ENCODE assay signal across 24 mouse cellular contexts in the genomic region with DNA sequence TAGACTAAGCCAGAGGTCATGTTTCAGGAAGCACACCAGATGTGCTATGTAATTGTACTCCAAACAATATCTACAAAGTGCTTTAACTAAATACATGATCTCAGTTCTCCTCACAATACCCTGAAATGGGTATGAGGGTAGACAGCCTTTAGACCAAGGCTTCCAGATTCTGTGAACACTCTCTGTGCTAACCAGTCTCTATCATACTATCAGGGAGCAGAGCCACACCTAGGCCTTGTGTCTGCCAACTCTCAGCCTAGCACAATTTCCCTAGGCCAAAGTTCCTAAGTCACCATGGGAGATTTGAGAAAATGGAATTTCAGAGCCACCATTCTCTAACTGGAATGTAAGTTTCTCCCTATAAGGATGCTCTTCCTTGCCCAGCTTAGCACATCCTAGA.
DNase-seq lines count a peak whose midpoint lies in the region; ATAC-seq and TF ChIP-seq lines count a peak whose summit lies in the region.
"Had no signal": no experiment of that assay in that cellular context is flagged by ENCODE, and none has a peak within 500 bp of the region (broad histone marks: within the 10 kb centered on the region; RNA-seq: fewer than 3 reads in every experiment).

No protein-coding gene starts in this region.

- peak overlapping the region; percentile 81; the same call in 1 of the 2 replicates for H3K27ac ChIP-seq in lung, embryonic 14.5 days (ENCODE audit: low read depth)
- H3K27ac ChIP-seq in intestine, embryonic 16.5 days (ENCODE audit: low read length): peak overlapping the region; percentile 61
- peak overlapping the region; percentile 64 for H3K27ac ChIP-seq in stomach, embryonic 15.5 days
- H3K27ac ChIP-seq: hindbrain, embryonic 12.5 days; hindbrain, postnatal 0 days; limb, embryonic 13.5 days; liver, embryonic 13.5 days; macrophage; midbrain, embryonic 15.5 days had no signal

- no peaks in the 10 kb centered on the region for H3K36me3 ChIP-seq in lung, embryonic 14.5 days (ENCODE audit: insufficient read depth)
- H3K36me3 ChIP-seq in intestine, embryonic 16.5 days (ENCODE audit: control insufficient read depth, insufficient read depth, low read length): no peaks in the 10 kb centered on the region
- no peaks in the 10 kb centered on the region for H3K36me3 ChIP-seq in stomach, embryonic 15.5 days
- H3K36me3 ChIP-seq: hindbrain, embryonic 12.5 days; midbrain, embryonic 15.5 days had no signal

- H3K9ac ChIP-seq in lung, embryonic 14.5 days: no peak overlapping the region
- H3K9ac ChIP-seq in intestine, embryonic 16.5 days (ENCODE audit: low read depth, low read length): no peak overlapping the region
- H3K9ac ChIP-seq in stomach, embryonic 15.5 days: no peak overlapping the region
- H3K9ac ChIP-seq: hindbrain, embryonic 12.5 days; limb, embryonic 13.5 days; liver, embryonic 13.5 days; midbrain, embryonic 15.5 days had no signal

- peaks cover 26% of the 10 kb centered on the region for H3K4me1 ChIP-seq in lung, embryonic 14.5 days (ENCODE audit: insufficient read depth)
- H3K4me1 ChIP-seq in lung, adult 2 months (ENCODE audit: control insufficient read depth, insufficient read depth, low read length): peaks cover 7% of the 10 kb centered on the region
- H3K4me1 ChIP-seq in intestine, embryonic 16.5 days (ENCODE audit: control insufficient read depth, insufficient read depth, low read length): peaks cover 18% of the 10 kb centered on the region
- H3K4me1 ChIP-seq in stomach, embryonic 15.5 days: peaks cover 11% of the 10 kb centered on the region
- H3K4me1 ChIP-seq: liver, embryonic 13.5 days had no signal

- no peak for DNase-seq in lung, embryonic 14.5 days
- DNase-seq in lung, adult 2 months: no peak
- DNase-seq: B cell, adult 2 months; cerebellum, adult 18-20 months; cerebellum, postnatal 14 days; gastrocnemius, postnatal 25 days; heart, postnatal 36 days; kidney, adult 2 months; layer of hippocampus, adult 9-11 months; liver, embryonic 13.5 days; right cerebral cortex, postnatal 25 days; spleen, adult 18-20 months had no signal

- no peak for TF ChIP-seq POLR2A in lung, adult 2 months (IDR thresholded peaks at IDR 0.05; ENCODE audit: borderline replicate concordance, extremely low read depth, low read depth, low read length)

- 0 out of 2 replicates have a peak, but pooled peaks have one; percentile 12 for ATAC-seq in lung, embryonic 14.5 days (ENCODE audit: insufficient read depth)
- 0 out of 2 replicates have a peak, but pooled peaks have one; percentile 44 for ATAC-seq in erythroid progenitor cell, adult 5-6 weeks (replicated peaks; ENCODE audit: low FRiP score, poor library complexity, severe bottlenecking)
- ATAC-seq in intestine, embryonic 16.5 days: peak; percentile 67
- no peak for ATAC-seq in stomach, embryonic 15.5 days (ENCODE audit: insufficient read depth, low FRiP score, low read depth)
- no peak for ATAC-seq in inflammation-experienced regulatory T-cells, adult 6 months
- ATAC-seq: activated CD4-positive, CD25-positive, alpha-beta regulatory T cell, adult 4 months; forebrain, embryonic 14.5 days; hindbrain, postnatal 0 days; midbrain, embryonic 15.5 days had no signal

- no peaks in the 10 kb centered on the region for H3K27me3 ChIP-seq in lung, embryonic 14.5 days (ENCODE audit: insufficient read depth, low read length)
- no peaks in the 10 kb centered on the region for H3K27me3 ChIP-seq in intestine, embryonic 16.5 days (replicated peaks; ENCODE audit: control insufficient read depth, insufficient read depth, low read length)
- no peaks in the 10 kb centered on the region for H3K27me3 ChIP-seq in stomach, embryonic 15.5 days (replicated peaks)
- H3K27me3 ChIP-seq: hindbrain, embryonic 12.5 days; limb, embryonic 13.5 days; liver, embryonic 13.5 days; midbrain, embryonic 15.5 days had no signal

- H3K4me2 ChIP-seq in lung, embryonic 14.5 days: no peak overlapping the region
- H3K4me2 ChIP-seq in intestine, embryonic 16.5 days (ENCODE audit: low read depth, low read length): no peak overlapping the region
- H3K4me2 ChIP-seq in stomach, embryonic 15.5 days: no peak overlapping the region
- H3K4me2 ChIP-seq: heart, embryonic 11.5 days; hindbrain, embryonic 12.5 days; limb, embryonic 13.5 days; liver, embryonic 13.5 days; midbrain, embryonic 15.5 days had no signal

- no peak for TF ChIP-seq CTCF in lung, embryonic 14.5 days (IDR thresholded peaks at IDR 0.05; ENCODE audit: low read depth)
- TF ChIP-seq CTCF in lung, adult 2 months (IDR thresholded peaks at IDR 0.05; ENCODE audit: insufficient read depth, low read length): no peak

- no peaks in the 10 kb centered on the region for H3K9me3 ChIP-seq in lung, embryonic 14.5 days (ENCODE audit: low read depth, low read length)
- H3K9me3 ChIP-seq in intestine, embryonic 16.5 days (ENCODE audit: control insufficient read depth, low read length): no peaks in the 10 kb centered on the region
- no peaks in the 10 kb centered on the region for H3K9me3 ChIP-seq in stomach, embryonic 15.5 days
- H3K9me3 ChIP-seq: hindbrain, embryonic 12.5 days; limb, embryonic 13.5 days; liver, embryonic 13.5 days; midbrain, embryonic 15.5 days had no signal

- no peak overlapping the region for H3K4me3 ChIP-seq in lung, embryonic 14.5 days (ENCODE audit: low read depth, low read length)
- no peak overlapping the region for H3K4me3 ChIP-seq in lung, adult 2 months (replicated peaks; ENCODE audit: extremely low read depth, low read depth, low read length)
- H3K4me3 ChIP-seq in intestine, embryonic 16.5 days (ENCODE audit: low read length): no peak overlapping the region
- no peak overlapping the region for H3K4me3 ChIP-seq in stomach, embryonic 15.5 days (replicated peaks)
- H3K4me3 ChIP-seq: hindbrain, embryonic 12.5 days; limb, embryonic 13.5 days; liver, embryonic 13.5 days; midbrain, embryonic 15.5 days had no signal

Comparison
In these comparisons a context has a peak if more than half of its experiments do, and no peak if none do; other contexts are left out.
1. ATAC-seq: peak in lung, embryonic 14.5 days (single experiment), erythroid progenitor cell, adult 5-6 weeks (single experiment) and intestine, embryonic 16.5 days (single experiment); none in stomach, embryonic 15.5 days (single experiment) and inflammation-experienced regulatory T-cells, adult 6 months (single experiment).
2. Peak in every context shown above with its lines, with median percentiles within 50 percentile points of each other: H3K27ac ChIP-seq.